Mouse (Mus musculus) retina, postnatal 7 days (tissue): ENCODE measurements around the gene Gm8005.
"Not testable (repeated sequence)": the region's sequence is repeated elsewhere in the genome, so short reads cannot be mapped to it uniquely, and the experiment has no call there.

ENCODE experiments used
- DNase-seq: peaks from one replicate; pipeline ENCODE4 v3.0.0-alpha.2; 2012; ENCODE audit warnings: low read depth, low spot score

Gm8005 gene

GRCm38 (mm10) chr14:42439573-42439972 lies at the start of gene Gm8005:
Gene Gm8005, minus strand, starts transcription at chr14:42439673.
- not testable (repeated sequence) for DNase-seq

- DNase-seq: not testable (repeated sequence)
Observed at GRCm38 (mm10) chr14:42463581-42463980, 24.1 kb upstream of the Gm8005 start, which contains the start of gene Gm8011. Gene Gm8011, plus strand, starts transcription at chr14:42463881.
